Mouse (Mus musculus) myocyte (in vitro differentiated cells): ENCODE data around the gene Gstp1. TPM values are rescaled to one million over a fixed set of nuclear protein-coding genes. Genes with fewer than 3 reads are reported as not detected.

Source experiments
- H3K27me3 ChIP-seq: one replicate; pipeline ENCODE4 v1.6.1; 2011; ENCODE audit not compliant: control insufficient read depth, insufficient read depth, insufficient read length
- H3K36me3 ChIP-seq: one replicate; pipeline ENCODE4 v1.6.1; 2011; ENCODE audit not compliant: control insufficient read depth, insufficient read depth
- H3K4me2 ChIP-seq: one replicate; pipeline ENCODE4 v1.6.1; 2011; ENCODE audit warnings: low read depth, control low read depth
- H3K4me3 ChIP-seq: one replicate; pipeline ENCODE4 v1.5.1; 2011; ENCODE audit warnings: mild to moderate bottlenecking, control low read depth, moderate library complexity
- H3K79me2 ChIP-seq: one replicate; pipeline ENCODE4 v1.6.1; 2011; ENCODE audit not compliant: control insufficient read depth, insufficient read depth
- H3ac ChIP-seq: one replicate; pipeline ENCODE4 v1.6.1; 2011; ENCODE audit not compliant: control insufficient read depth, insufficient read length
- CEBPB ChIP-seq: IDR thresholded peaks from 2 replicates; pipeline ENCODE4 v1.6.1; 2011; ENCODE audit warnings: mild to moderate bottlenecking, moderate library complexity; ENCODE audit not compliant: poor library complexity, insufficient read depth, severe bottlenecking
- E2F4 ChIP-seq: IDR thresholded peaks from one replicate; pipeline ENCODE4 v1.6.1; 2011; ENCODE audit warnings: mild to moderate bottlenecking, control low read depth, moderate library complexity; ENCODE audit not compliant: insufficient read depth
- MAX ChIP-seq: IDR thresholded peaks from one replicate; pipeline ENCODE4 v1.6.1; 2011; ENCODE audit warnings: low read depth, mild to moderate bottlenecking, control low read depth
- MYOD1 ChIP-seq, 3 experiments: IDR thresholded peaks; one replicate each; pipeline ENCODE4 v1.6.1; 2011; ENCODE audit warnings: control low read depth in 2 of 3, low read depth in 2 of 3, mild to moderate bottlenecking in 2 of 3, moderate library complexity in 1 of 3; ENCODE audit not compliant: insufficient read length in 2 of 3, control insufficient read depth in 1 of 3
- MYOG ChIP-seq, 3 experiments: IDR thresholded peaks; one replicate each; pipeline ENCODE4 v1.6.1; 2011; ENCODE audit warnings: control low read depth in 2 of 3, low read depth in 2 of 3, mild to moderate bottlenecking in 2 of 3; ENCODE audit not compliant: insufficient read length in 2 of 3, control insufficient read depth in 1 of 3, insufficient read depth in 1 of 3
- POLR2A ChIP-seq: IDR thresholded peaks from one replicate; pipeline ENCODE4 v1.6.1; 2011; ENCODE audit warnings: low read depth, mild to moderate bottlenecking, control low read depth, moderate library complexity; ENCODE audit not compliant: insufficient read length
- POLR2AphosphoS2 ChIP-seq: IDR thresholded peaks from one replicate; pipeline ENCODE4 v1.6.1; 2011; ENCODE audit warnings: low read depth, control low read depth; ENCODE audit not compliant: insufficient read length
- REST ChIP-seq: IDR thresholded peaks from one replicate; pipeline ENCODE4 v1.6.1; 2011; ENCODE audit warnings: mild to moderate bottlenecking, control low read depth, moderate library complexity; ENCODE audit not compliant: insufficient read depth, insufficient read length
- SRF ChIP-seq: IDR thresholded peaks from one replicate; pipeline ENCODE4 v1.6.1; 2011; ENCODE audit warnings: low read depth; ENCODE audit not compliant: control insufficient read depth, insufficient read length
- TCF12 ChIP-seq: IDR thresholded peaks from one replicate; pipeline ENCODE4 v1.6.1; 2011; ENCODE audit warnings: mild to moderate bottlenecking, control low read depth; ENCODE audit not compliant: poor library complexity, insufficient read depth, severe bottlenecking
- TCF3 ChIP-seq: IDR thresholded peaks from one replicate; pipeline ENCODE4 v1.6.1; 2011; ENCODE audit warnings: low read depth, control low read depth; ENCODE audit not compliant: insufficient read length
- USF1 ChIP-seq: IDR thresholded peaks from one replicate; pipeline ENCODE4 v1.6.1; 2011; ENCODE audit warnings: low read depth, mild to moderate bottlenecking, control low read depth, moderate library complexity
- polyA plus RNA-seq: library from polyadenylated mRNA; unstranded; fragments of >200 nt; fragmentation: generic; extraction: Trizol; gene quantifications from one replicate; pipeline ENCODE4 v1.2.1, GENCODE M21; 2012; ENCODE audit warnings: missing spikeins

Gene Gstp1
- polyA plus RNA-seq, 1 experiment, result 768 TPM

GRCm38 (mm10) chr19:3996747-3997146 lies 41.0 kb downstream of the Gstp1 start:
- no peak overlapping the region for H3ac ChIP-seq
- no peaks in the 10 kb centered on the region for H3K36me3 ChIP-seq
- TF ChIP-seq REST (no peak), POLR2AphosphoS2 (no peak), POLR2A (no peak), SRF (no peak), MYOG (IDR thresholded peaks at IDR 0.05; ENCODE audit: control insufficient read depth in 1 of 3, insufficient read depth in 1 of 3, insufficient read length in 2 of 3, low read depth in 2 of 3) (no peak), MYOD1 (IDR thresholded peaks at IDR 0.05; ENCODE audit: control insufficient read depth in 1 of 3, insufficient read length in 2 of 3, low read depth in 2 of 3) (no peak), MAX (no peak), USF1 (no peak), TCF12 (no peak)
- H3K4me2 ChIP-seq, result no peak overlapping the region
- H3K4me3 ChIP-seq, result no peak overlapping the region
- peaks cover 18% of the 10 kb centered on the region for H3K27me3 ChIP-seq
- no peaks in the 10 kb centered on the region for H3K79me2 ChIP-seq

DNA sequence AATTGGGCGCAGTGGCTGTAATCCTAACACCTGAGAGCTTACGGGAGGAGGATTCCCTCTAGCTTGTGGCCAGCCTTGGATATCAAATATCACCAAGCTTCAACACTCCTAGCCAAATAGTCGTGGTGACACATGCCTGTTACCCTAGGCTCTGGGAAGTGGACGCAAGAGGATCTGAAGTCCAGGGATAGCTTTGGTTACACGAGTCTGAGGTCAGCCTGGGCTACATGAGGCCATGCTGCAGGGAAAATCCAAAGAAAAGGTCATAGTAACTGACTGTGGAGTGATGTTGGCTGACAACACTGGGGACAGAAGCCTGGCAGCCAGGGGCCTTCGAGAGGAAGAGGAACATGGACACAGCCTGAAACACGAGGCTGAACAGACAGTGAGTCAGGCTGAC lies 41.7 kb downstream of the Gstp1 start:
- H3K4me3 ChIP-seq, result no peak overlapping the region
- H3K4me2 ChIP-seq, result no peak overlapping the region
- TF ChIP-seq MYOD1 (IDR thresholded peaks at IDR 0.05; ENCODE audit: control insufficient read depth in 1 of 3, insufficient read length in 2 of 3, low read depth in 2 of 3) (no peak), POLR2A (no peak), CEBPB (no peak), POLR2AphosphoS2 (no peak), MYOG (IDR thresholded peaks at IDR 0.05; ENCODE audit: control insufficient read depth in 1 of 3, insufficient read depth in 1 of 3, insufficient read length in 2 of 3, low read depth in 2 of 3) (no peak)
- H3K36me3 ChIP-seq, result no peaks in the 10 kb centered on the region
- H3K27me3 ChIP-seq, result peaks cover 23% of the 10 kb centered on the region
- no peaks in the 10 kb centered on the region for H3K79me2 ChIP-seq
- H3ac ChIP-seq, result no peak overlapping the region

DNA sequence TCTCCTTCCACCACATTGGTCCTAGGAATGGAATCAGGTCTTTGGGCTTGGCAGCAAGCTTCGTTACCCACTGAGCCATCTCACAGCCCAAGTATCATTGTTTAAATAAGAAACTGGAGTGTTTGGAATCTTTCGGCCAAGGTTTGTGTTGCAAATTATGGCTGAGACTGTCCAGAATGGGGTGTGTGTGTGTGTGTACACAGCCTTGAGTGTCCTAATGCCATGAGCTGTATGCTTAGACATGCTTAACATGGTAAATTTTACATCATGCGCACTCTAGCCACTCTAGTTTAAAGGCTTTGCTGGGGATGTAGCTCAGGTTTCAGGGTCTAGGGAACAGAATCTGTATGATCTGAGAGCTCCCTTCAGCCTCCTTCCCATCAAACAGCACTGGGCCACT lies 42.3 kb downstream of the Gstp1 start:
- Histone ChIP-seq H3K79me2 (no peaks in the 10 kb centered on the region), H3K36me3 (no peaks in the 10 kb centered on the region), H3K27me3 (peaks cover 28% of the 10 kb centered on the region), H3ac (no peak overlapping the region), H3K4me3 (no peak overlapping the region), H3K4me2 (no peak overlapping the region)
- TF ChIP-seq E2F4 (no peak), MYOG (IDR thresholded peaks at IDR 0.05; ENCODE audit: control insufficient read depth in 1 of 3, insufficient read depth in 1 of 3, insufficient read length in 2 of 3, low read depth in 2 of 3) (no peak), TCF3 (no peak), CEBPB (no peak), REST (no peak), POLR2AphosphoS2 (no peak), TCF12 (no peak), SRF (no peak), MAX (no peak), USF1 (no peak), POLR2A (no peak), MYOD1 (IDR thresholded peaks at IDR 0.05; ENCODE audit: control insufficient read depth in 1 of 3, insufficient read length in 2 of 3, low read depth in 2 of 3) (no peak)

DNA sequence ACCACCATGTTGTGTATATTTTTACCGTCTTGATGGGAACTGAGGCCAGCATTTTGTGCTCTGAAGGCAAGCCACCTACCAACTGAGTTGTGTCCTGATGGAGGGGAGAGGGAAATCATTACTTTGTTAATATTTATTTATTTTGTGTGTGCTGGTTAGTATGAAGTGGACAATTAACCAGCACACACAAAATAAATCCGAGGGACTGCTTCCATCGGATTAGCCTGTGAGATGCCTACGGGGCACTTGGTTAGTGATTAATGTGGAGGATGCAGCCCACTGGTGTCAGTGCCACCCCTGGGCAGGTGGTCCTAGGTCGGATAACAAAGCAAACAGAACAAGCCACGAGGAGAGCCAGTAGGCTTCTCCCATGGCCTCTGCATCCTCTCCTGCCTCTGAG lies 42.9 kb downstream of the Gstp1 start:
- Histone ChIP-seq H3K4me2 (no peak overlapping the region), H3K79me2 (no peaks in the 10 kb centered on the region), H3K4me3 (no peak overlapping the region), H3K36me3 (no peaks in the 10 kb centered on the region), H3K27me3 (peaks cover 28% of the 10 kb centered on the region), H3ac (no peak overlapping the region)
- TF ChIP-seq TCF12 (no peak), REST (no peak), SRF (no peak), E2F4 (no peak), POLR2AphosphoS2 (no peak), TCF3 (no peak), MYOD1 (IDR thresholded peaks at IDR 0.05; ENCODE audit: control insufficient read depth in 1 of 3, insufficient read length in 2 of 3, low read depth in 2 of 3) (no peak), MAX (no peak), MYOG (IDR thresholded peaks at IDR 0.05; ENCODE audit: control insufficient read depth in 1 of 3, insufficient read depth in 1 of 3, insufficient read length in 2 of 3, low read depth in 2 of 3) (no peak), CEBPB (no peak)

DNA sequence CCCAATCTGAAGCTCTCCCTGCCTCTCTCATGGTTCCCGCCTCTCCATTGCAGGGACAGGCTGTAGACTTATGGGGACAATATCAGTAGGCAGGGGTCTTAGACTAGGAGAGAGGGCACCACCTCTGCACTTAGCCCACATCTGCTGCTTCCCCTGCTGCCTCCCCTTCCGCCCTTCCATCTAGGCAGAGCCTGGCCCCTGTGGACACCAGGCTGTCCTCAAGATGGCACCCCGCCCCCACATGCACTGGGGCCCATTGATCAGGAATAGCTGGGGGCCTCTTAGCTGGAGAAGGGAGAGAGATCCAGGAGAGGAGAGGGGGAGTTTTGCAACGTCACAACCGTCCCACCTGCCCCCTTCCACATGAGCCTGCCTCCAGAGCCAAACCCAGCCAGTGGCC lies 45.4 kb downstream of the Gstp1 start, which contains the start of gene Tbx10:
TSS of gene Tbx10 (plus strand) at position 337 of the 400 bp plus-strand sequence.
- H3K27me3 ChIP-seq, result peaks cover 28% of the 10 kb centered on the region
- H3ac ChIP-seq, result no peak within 1 kb of the TSS
- no peak for TF ChIP-seq USF1
- TF ChIP-seq TCF3, result no peak
- no peak for TF ChIP-seq TCF12
- TF ChIP-seq CEBPB, result no peak
- no peak for TF ChIP-seq POLR2A
- no peak for TF ChIP-seq MYOG (IDR thresholded peaks at IDR 0.05; ENCODE audit: control insufficient read depth in 1 of 3, insufficient read depth in 1 of 3, insufficient read length in 2 of 3, low read depth in 2 of 3)
- no peak for TF ChIP-seq POLR2AphosphoS2
- TF ChIP-seq REST, result no peak
- no peak for TF ChIP-seq SRF
- TF ChIP-seq MYOD1 (IDR thresholded peaks at IDR 0.05; ENCODE audit: control insufficient read depth in 1 of 3, insufficient read length in 2 of 3, low read depth in 2 of 3), result no peak
- TF ChIP-seq E2F4, result no peak
- TF ChIP-seq MAX, result no peak
- no peak within 1 kb of the TSS for H3K4me3 ChIP-seq
- no peaks in the 10 kb centered on the region for H3K79me2 ChIP-seq
- no peaks in the 10 kb centered on the region for H3K36me3 ChIP-seq
- H3K4me2 ChIP-seq, result no peak within 1 kb of the TSS
